Mouse (Mus musculus) frontal cortex, postnatal 25 days (tissue): Measurements from ENCODE around the gene Zfp804a.

Source experiments
- DNase-seq, 2 experiments: peaks; one replicate each; pipeline ENCODE4 v3.0.0; 2022; ENCODE audit warnings: low spot score in 2 of 2

The Zfp804a gene

DNA sequence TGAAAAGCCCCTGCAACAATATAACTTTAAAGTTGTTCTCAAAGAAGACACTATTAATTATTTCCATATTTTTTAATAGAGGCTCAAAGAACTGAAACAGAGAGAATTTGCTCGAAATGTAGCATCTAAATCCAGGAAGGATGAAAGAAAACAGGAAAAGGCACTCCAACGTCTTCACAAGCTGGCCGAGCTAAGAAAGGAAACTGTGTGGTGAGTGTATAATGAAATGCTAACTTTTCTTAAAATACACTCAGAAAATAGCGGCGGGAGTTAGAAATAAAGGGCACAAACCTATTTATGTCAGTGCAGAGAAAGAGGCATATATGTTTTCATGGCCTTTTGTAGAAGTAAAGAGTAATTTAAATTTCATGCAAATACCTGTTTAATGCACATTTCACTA is 200.4 kb downstream of the Zfp804a start:
- no peak for DNase-seq

DNA sequence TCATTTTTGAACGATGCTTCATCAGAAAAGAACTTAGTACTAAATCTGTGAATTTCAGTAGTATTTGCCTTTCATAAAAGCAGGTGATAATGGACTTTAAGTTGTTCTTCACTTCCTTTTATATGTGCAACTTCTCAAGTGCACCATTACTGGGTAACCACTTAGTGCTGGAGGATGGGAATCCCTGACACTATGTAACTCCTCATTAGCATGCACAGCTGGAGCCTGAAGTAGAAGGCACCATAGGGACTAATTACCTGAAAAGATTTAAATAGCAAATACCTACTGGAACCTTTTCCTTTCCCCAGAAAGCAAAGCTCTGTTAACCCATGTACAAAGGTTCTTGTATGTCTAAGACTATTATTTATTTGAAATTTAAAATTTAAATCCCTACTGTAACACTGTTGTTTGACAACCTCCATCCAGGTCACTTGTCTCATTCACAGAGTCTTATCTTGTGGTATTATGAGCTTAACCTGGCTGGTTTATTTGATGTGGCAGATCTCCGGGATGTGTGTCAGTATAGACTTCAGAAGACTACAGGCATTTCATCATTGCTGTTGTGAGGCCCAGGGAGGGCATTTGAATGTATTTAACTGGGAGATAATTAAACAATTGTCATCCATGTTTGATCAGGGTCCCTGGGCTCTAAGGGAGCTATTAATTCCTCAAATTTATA is 229.7 kb downstream of the Zfp804a start:
- DNase-seq = no peak

GRCm38 (mm10) chr2:82294932-82295493 is 242.0 kb downstream of the Zfp804a start:
- DNase-seq = no peak
